Mouse (Mus musculus) C2C12 (cell line): ENCODE data around the gene Ubap1.

Experiments
- CTCF ChIP-seq: IDR thresholded peaks from one replicate; pipeline ENCODE4 v1.5.1; 2011; ENCODE audit not compliant: control insufficient read depth, insufficient read depth, insufficient read length
- MAX ChIP-seq: IDR thresholded peaks from one replicate; pipeline ENCODE4 v1.6.1; 2011; ENCODE audit warnings: mild to moderate bottlenecking, control low read depth

- TF ChIP-seq CTCF (no peak), MAX (no peak)
These were observed 12.3 kb downstream of the Ubap1 start for GRCm38 (mm10) chr4:41361059-41361458.
